Mouse (Mus musculus) kidney, adult 2 months (tissue): ENCODE data around the gene Gm5478. TPM values are rescaled to one million over a fixed set of nuclear protein-coding genes. Genes with fewer than 3 reads are reported as not detected.

ENCODE experiments used
- DNase-seq: peaks from one replicate; pipeline ENCODE4 v3.0.0; 2021
- H3K27ac ChIP-seq: fragments of 200-500 bp; 2 replicates; pipeline ENCODE4 v1.5.1; 2012; ENCODE audit warnings: low read depth, low read length, control low read depth, inconsistent platforms; ENCODE audit not compliant: insufficient read depth
- H3K27me3 ChIP-seq: fragments of 200-500 bp; replicated peaks from 2 replicates; pipeline ENCODE4 v1.6.1; 2012; ENCODE audit warnings: mild to moderate bottlenecking, moderate library complexity, low read length, inconsistent platforms; ENCODE audit not compliant: control insufficient read depth, insufficient read depth
- H3K36me3 ChIP-seq: fragments of 200-500 bp; 2 replicates; pipeline ENCODE4 v1.6.1; 2012; ENCODE audit warnings: mild to moderate bottlenecking, moderate library complexity, low read length, inconsistent platforms; ENCODE audit not compliant: control insufficient read depth, insufficient read depth
- H3K4me1 ChIP-seq: fragments of 200-500 bp; 2 replicates; pipeline ENCODE4 v1.6.1; 2011; ENCODE audit warnings: low read length; ENCODE audit not compliant: control insufficient read depth, insufficient read depth
- H3K4me3 ChIP-seq: fragments of 200-500 bp; 2 replicates; pipeline ENCODE4 v1.5.1; 2011; ENCODE audit warnings: mild to moderate bottlenecking, low read depth, low read length, control low read depth; ENCODE audit not compliant: insufficient read depth
- CTCF ChIP-seq: fragments of 200-500 bp; conservative IDR thresholded peaks from 2 replicates; pipeline ENCODE4 v1.5.1; 2011; ENCODE audit warnings: low read depth, mild to moderate bottlenecking, control low read depth, low read length, moderate library complexity, mixed read lengths; ENCODE audit not compliant: insufficient read depth, insufficient read length
- POLR2A ChIP-seq: fragments of 200-500 bp; IDR thresholded peaks from one replicate; pipeline ENCODE4 v1.6.1; 2011; ENCODE audit warnings: low read depth, low read length, control low read depth
- WGBS: fragments of 180-500 bp; shearing (Covaris S2); methylation state at CpG from one replicate; pipeline ENCODE4 v1.1.7; 2018; 5-methylcytosine and 5-hydroxymethylcytosine counted together
- polyA plus RNA-seq: library from polyadenylated mRNA; depleted of rRNA; stranded (reverse); fragments of >200 nt; gene quantifications from 2 replicates; pipeline ENCODE4 v1.2.3, GENCODE M21; 2012; rRNA removed

Gene Gm5478
- polyA plus RNA-seq, 1 experiment = not detected

GRCm38 (mm10) chr15:101627884-101628283, 19.3 kb downstream of the Gm5478 start, which contains the start of gene Gm5414:
TSS of gene Gm5414 (minus strand) at chr15:101628188.
- H3K4me1 ChIP-seq = 0 out of 2 replicates have a peak, but pooled peaks cover 3% of the 10 kb centered on the region
- no peaks in the 10 kb centered on the region for H3K36me3 ChIP-seq
- TF ChIP-seq POLR2A (no peak), CTCF (no peak)
- no peak for DNase-seq
- no peak within 1 kb of the TSS for H3K27ac ChIP-seq
- H3K27me3 ChIP-seq = no peaks in the 10 kb centered on the region
- H3K4me3 ChIP-seq = no peak within 1 kb of the TSS
- WGBS = 73% methylated on average over 2 of the region's 2 CpGs

- 32% methylated on average over 6 of the region's 6 CpGs for WGBS
- no peak for TF ChIP-seq CTCF
- TF ChIP-seq POLR2A = no peak
These were observed 48.1 kb downstream of the Gm5478 start for GRCm38 (mm10) chr15:101599123-101599522.

More at GRCm38 (mm10) chr15:101599123-101599522, 48.1 kb downstream of the Gm5478 start:
- Histone ChIP-seq H3K36me3 (no peaks in the 10 kb centered on the region), H3K4me1 (no peaks in the 10 kb centered on the region), H3K27ac (no peak overlapping the region), H3K4me3 (no peak overlapping the region), H3K27me3 (no peaks in the 10 kb centered on the region)
- DNase-seq = no peak

Other genes starting within 250 kb of the Gm5478 start
- 50.9 and 57.3 TPM in 2 replicates for gene Krt7, start 236.3 kb downstream of the Gm5478 start, polyA plus RNA-seq
- not detected in 2 replicates for gene Krt87, start 208.6 kb downstream of the Gm5478 start, polyA plus RNA-seq
- 0.18 TPM in 1 of 2 replicates, not detected in the other for gene Krt88, start 199.6 kb downstream of the Gm5478 start, polyA plus RNA-seq
- not detected in 2 replicates for gene Krt81, start 183.6 kb downstream of the Gm5478 start, polyA plus RNA-seq
- not detected in 2 replicates for gene Krt86, start 173.9 kb downstream of the Gm5478 start, polyA plus RNA-seq
- 0.08 TPM in 1 of 2 replicates, not detected in the other for gene Krt83, start 155.9 kb downstream of the Gm5478 start, polyA plus RNA-seq
- not detected in 2 replicates for gene Gm49425, start 130.1 kb downstream of the Gm5478 start, polyA plus RNA-seq
- gene Krt84, start 114.6 kb downstream of the Gm5478 start, polyA plus RNA-seq = not detected in 2 replicates
- not detected in 2 replicates for gene Krt82, start 96.7 kb downstream of the Gm5478 start, polyA plus RNA-seq
- not detected in 2 replicates for gene Krt90, start 84.4 kb downstream of the Gm5478 start, polyA plus RNA-seq
- not detected in 2 replicates for gene Krt75, start 73.5 kb downstream of the Gm5478 start, polyA plus RNA-seq
- not detected in 2 replicates for gene Gm5414, start 19.2 kb downstream of the Gm5478 start, polyA plus RNA-seq
- gene Krt6b, start 32.9 kb upstream of the Gm5478 start, polyA plus RNA-seq = not detected in 2 replicates
- not detected in 2 replicates for gene Krt6a, start 46.9 kb upstream of the Gm5478 start, polyA plus RNA-seq
- gene Krt5, start 65.5 kb upstream of the Gm5478 start, polyA plus RNA-seq = 2.6 and 4.6 TPM in 2 replicates
- gene Krt71, start 95.7 kb upstream of the Gm5478 start, polyA plus RNA-seq = not detected in 2 replicates
- gene Krt72, start 139.1 kb upstream of the Gm5478 start, polyA plus RNA-seq = not detected in 2 replicates
- gene Krt73, start 155.0 kb upstream of the Gm5478 start, polyA plus RNA-seq = not detected in 2 replicates
- not detected in 2 replicates for gene Krt2, start 170.8 kb upstream of the Gm5478 start, polyA plus RNA-seq
- 0.05 and 0.11 TPM in 2 replicates for gene Krt1, start 203.4 kb upstream of the Gm5478 start, polyA plus RNA-seq
- not detected in 2 replicates for gene Krt77, start 222.3 kb upstream of the Gm5478 start, polyA plus RNA-seq
- gene Krt76, start 245.5 kb upstream of the Gm5478 start, polyA plus RNA-seq = not detected in 2 replicates